Mouse (Mus musculus): ENCODE measurements around the gene Tnk2. TPM values are rescaled to one million over a fixed set of nuclear protein-coding genes. Genes with fewer than 3 reads are reported as not detected.

Tnk2 gene
- polyA plus RNA-seq, 1 experiment: 24.1 TPM

DNA sequence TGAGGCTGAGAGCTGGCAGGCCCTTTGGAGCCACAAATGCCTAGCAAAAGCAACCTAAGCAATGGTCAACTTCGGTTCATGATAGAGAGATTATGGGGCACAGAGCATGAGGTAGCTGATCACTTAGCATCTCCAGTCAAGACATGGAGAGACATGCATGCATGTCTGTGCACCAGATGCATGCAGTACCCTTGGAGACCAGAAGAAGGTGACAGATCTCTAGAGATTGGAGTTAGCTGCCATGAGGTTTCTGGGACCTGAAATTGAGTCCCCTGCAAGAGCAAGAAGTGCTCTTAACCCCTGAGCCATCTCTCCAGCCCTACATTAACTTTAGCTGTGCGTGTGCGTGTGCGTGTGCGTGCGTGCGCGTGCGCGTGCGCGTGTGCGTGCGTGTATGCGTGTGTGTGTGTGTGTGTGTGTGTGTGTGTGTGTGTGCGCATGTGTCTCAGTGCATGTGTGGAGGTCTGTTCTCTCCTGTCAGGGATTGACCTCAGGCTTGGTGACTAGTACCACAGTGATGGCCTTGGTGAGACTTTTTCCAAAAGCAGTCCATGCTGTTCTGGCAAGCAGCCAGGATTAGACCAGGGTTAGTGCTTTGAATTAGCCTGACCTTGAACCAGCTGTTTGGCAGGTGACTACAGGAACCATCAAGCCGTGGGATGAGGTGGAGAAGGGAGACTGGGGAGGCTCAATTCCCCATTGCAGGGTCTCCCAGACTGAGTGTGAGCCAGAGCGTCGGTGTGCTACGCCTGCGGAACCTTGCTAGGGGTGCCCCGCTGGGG, 54.2 kb downstream of the Tnk2 start:
- Histone ChIP-seq H3K4me1 (ENCODE audit: control insufficient read depth, insufficient read depth, insufficient read length, low read length) (peaks cover 3% of the 10 kb centered on the region; the same call in 1 of the 2 replicates), H3K4me3 (ENCODE audit: insufficient read depth, low read depth, low read length) (no peak overlapping the region), H3K27ac (replicated peaks; ENCODE audit: low read depth, low read length) (no peak overlapping the region)

GRCm38 (mm10) chr16:32698550-32698949, 54.9 kb downstream of the Tnk2 start:
- Histone ChIP-seq H3K27ac (replicated peaks; ENCODE audit: low read depth, low read length) (no peak overlapping the region), H3K4me3 (ENCODE audit: insufficient read depth, low read depth, low read length) (no peak overlapping the region), H3K4me1 (ENCODE audit: control insufficient read depth, insufficient read depth, insufficient read length, low read length) (peaks cover 5% of the 10 kb centered on the region; the same call in 1 of the 2 replicates)

GRCm38 (mm10) chr16:32703312-32703912, 59.7 kb downstream of the Tnk2 start:
- Histone ChIP-seq H3K4me1 (ENCODE audit: control insufficient read depth, insufficient read depth, insufficient read length, low read length) (peaks cover 5% of the 10 kb centered on the region; the same call in 1 of the 2 replicates), H3K4me3 (ENCODE audit: insufficient read depth, low read depth, low read length) (no peak overlapping the region), H3K27ac (replicated peaks; ENCODE audit: low read depth, low read length) (no peak overlapping the region)

DNA sequence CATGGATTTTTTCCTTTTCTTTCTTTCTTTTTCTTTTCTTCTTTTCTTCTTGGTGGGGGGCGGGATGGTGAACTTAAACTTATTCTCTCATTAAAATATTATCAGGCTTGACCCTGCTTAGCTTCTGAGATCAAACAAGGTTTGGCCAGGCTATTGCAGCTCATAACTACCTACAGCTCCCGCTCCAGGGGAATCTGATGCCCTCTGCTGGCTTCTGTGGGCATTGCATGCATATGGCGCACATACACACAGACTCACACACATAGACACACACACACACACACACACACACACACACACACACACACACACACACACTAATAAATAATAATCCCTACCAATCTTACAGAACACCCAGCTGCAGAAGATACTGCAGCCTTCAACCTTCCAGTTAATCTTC, 61.9 kb downstream of the Tnk2 start:
- H3K4me1 ChIP-seq (ENCODE audit: control insufficient read depth, insufficient read depth, insufficient read length, low read length): peaks cover 2% of the 10 kb centered on the region; the same call in 1 of the 2 replicates
- H3K4me3 ChIP-seq (ENCODE audit: insufficient read depth, low read depth, low read length): no peak overlapping the region
- no peak overlapping the region for H3K27ac ChIP-seq (replicated peaks; ENCODE audit: low read depth, low read length)

- no peak overlapping the region for H3K4me3 ChIP-seq (ENCODE audit: insufficient read depth, low read depth, low read length)
- H3K4me1 ChIP-seq (ENCODE audit: control insufficient read depth, insufficient read depth, insufficient read length, low read length): peaks cover 2% of the 10 kb centered on the region; the same call in 1 of the 2 replicates
- H3K27ac ChIP-seq (replicated peaks; ENCODE audit: low read depth, low read length): no peak overlapping the region
These were observed 63.6 kb downstream of the Tnk2 start for GRCm38 (mm10) chr16:32707111-32707823.

DNA sequence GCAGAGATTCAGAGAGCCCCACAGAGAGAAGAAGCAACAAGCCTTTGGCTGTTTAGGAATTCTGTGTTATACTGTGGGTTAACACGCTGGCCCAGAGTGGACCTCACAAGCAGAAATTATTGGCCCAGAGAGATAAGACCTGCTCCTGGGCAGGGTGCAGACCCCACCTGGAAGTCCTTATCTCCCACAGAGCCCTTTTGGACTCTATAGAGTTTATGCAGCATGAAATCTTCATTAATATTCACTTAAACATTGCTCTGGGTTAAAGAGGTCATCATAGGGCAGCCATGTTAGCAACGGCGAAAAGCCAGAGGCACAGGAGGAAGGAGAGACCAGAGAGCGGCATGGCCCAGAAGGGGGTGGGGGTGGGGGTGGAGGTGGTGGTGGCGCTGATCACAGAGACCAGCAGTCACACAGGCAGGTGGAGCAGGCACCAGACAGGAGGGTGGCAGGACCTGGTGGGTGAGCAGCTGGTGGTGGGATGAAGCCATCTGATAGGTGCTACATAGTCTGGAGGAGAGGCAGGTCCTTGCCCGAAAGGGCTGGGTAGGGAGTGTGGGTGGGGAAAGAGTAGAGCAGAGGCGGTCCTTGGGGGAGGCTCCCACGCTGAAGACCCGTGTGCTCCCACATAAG, 64.3 kb downstream of the Tnk2 start:
- peaks cover 2% of the 10 kb centered on the region; the same call in 1 of the 2 replicates for H3K4me1 ChIP-seq (ENCODE audit: control insufficient read depth, insufficient read depth, insufficient read length, low read length)
- H3K27ac ChIP-seq (replicated peaks; ENCODE audit: low read depth, low read length): no peak overlapping the region
- H3K4me3 ChIP-seq (ENCODE audit: insufficient read depth, low read depth, low read length): no peak overlapping the region

DNA sequence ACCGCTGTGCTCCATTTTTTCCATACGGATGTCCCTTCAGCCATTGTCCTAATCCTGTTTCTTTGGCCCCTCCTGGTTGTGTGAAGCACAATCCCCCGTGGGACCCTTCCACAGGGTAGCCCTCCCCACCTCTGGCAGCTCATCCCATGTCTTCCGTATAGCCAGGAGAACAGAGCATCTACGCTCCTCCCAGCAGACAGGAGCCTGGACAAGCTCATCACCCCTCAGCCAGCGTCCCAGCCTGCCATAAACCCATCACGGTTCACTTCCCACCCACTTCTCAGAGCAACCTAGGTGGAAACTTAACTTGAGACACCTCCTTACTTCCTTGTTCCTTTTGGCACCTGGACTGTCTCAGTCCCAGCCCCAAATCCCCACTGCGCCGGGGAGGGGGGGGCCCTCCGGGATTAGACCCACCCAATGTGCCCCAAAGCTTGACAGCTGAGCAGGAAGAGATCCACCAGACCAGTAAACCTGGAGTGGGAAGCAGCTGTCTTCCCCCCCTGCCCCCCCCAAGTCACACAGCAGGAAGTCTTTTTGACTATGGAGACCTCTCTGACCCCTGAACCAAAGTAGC, 64.9 kb downstream of the Tnk2 start:
- no peak overlapping the region for H3K27ac ChIP-seq (replicated peaks; ENCODE audit: low read depth, low read length)
- H3K4me3 ChIP-seq (ENCODE audit: insufficient read depth, low read depth, low read length): no peak overlapping the region
- H3K4me1 ChIP-seq (ENCODE audit: control insufficient read depth, insufficient read depth, insufficient read length, low read length): 0 out of 2 replicates have a peak, but pooled peaks cover under 1% of the 10 kb centered on the region

GRCm38 (mm10) chr16:32709116-32709515, 65.4 kb downstream of the Tnk2 start:
- Histone ChIP-seq H3K27ac (replicated peaks; ENCODE audit: low read depth, low read length) (no peak overlapping the region), H3K4me1 (ENCODE audit: control insufficient read depth, insufficient read depth, insufficient read length, low read length) (no peaks in the 10 kb centered on the region), H3K4me3 (ENCODE audit: insufficient read depth, low read depth, low read length) (no peak overlapping the region)

GRCm38 (mm10) chr16:32710426-32711070, 66.9 kb downstream of the Tnk2 start:
- Histone ChIP-seq H3K4me3 (ENCODE audit: insufficient read depth, low read depth, low read length) (no peak overlapping the region), H3K4me1 (ENCODE audit: control insufficient read depth, insufficient read depth, insufficient read length, low read length) (no peaks in the 10 kb centered on the region), H3K27ac (replicated peaks; ENCODE audit: low read depth, low read length) (no peak overlapping the region)

- no peak overlapping the region for H3K4me3 ChIP-seq (ENCODE audit: insufficient read depth, low read depth, low read length)
- H3K27ac ChIP-seq (replicated peaks; ENCODE audit: low read depth, low read length): no peak overlapping the region
- H3K4me1 ChIP-seq (ENCODE audit: control insufficient read depth, insufficient read depth, insufficient read length, low read length): no peaks in the 10 kb centered on the region
These were observed 68.5 kb downstream of the Tnk2 start for GRCm38 (mm10) chr16:32712202-32712601.

DNA sequence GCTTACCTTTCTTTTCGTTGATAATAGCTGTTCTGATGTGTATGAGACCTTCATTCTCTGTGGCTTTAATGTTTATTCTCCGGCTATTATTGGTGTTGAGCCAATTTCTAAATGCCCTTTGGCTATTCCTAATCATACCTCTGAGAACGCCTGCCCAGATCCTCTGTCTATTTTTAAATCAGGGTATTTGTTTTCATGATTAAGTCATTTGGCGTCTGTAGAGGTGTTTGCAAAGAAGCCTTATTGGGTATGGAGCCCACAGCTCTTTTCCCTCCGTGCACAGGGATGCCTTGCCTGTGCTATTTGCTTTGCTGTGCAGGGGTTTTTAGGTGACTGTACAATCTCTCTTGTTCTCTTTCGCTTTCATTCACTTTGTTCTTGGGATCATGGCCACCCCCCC, 69.9 kb downstream of the Tnk2 start:
- H3K27ac ChIP-seq (replicated peaks; ENCODE audit: low read depth, low read length): no peak overlapping the region
- H3K4me1 ChIP-seq (ENCODE audit: control insufficient read depth, insufficient read depth, insufficient read length, low read length): no peaks in the 10 kb centered on the region
- no peak overlapping the region for H3K4me3 ChIP-seq (ENCODE audit: insufficient read depth, low read depth, low read length)

DNA sequence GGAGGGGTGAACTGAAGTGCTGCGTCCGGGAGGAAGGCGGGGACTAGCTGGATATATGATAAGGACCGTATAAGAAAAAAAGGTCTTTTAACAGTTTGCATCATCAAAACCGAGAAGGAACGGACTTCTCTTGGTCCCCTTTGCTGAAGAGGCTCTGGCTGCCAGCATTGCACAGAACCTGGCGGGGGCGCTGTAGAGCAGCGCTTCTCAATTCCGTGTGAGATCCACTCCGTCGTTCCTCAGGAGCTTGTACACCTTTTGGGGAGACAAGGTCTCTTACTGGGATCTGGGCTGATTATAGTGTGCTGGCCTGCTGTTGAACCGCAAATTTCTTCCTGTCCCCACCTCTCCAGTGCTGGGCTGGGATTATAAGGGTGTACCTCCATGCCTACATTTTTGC, 71.7 kb downstream of the Tnk2 start:
- no peak overlapping the region for H3K4me3 ChIP-seq (ENCODE audit: insufficient read depth, low read depth, low read length)
- no peak overlapping the region for H3K27ac ChIP-seq (replicated peaks; ENCODE audit: low read depth, low read length)
- H3K4me1 ChIP-seq (ENCODE audit: control insufficient read depth, insufficient read depth, insufficient read length, low read length): no peaks in the 10 kb centered on the region

GRCm38 (mm10) chr16:32723163-32723562, 79.5 kb downstream of the Tnk2 start:
- Histone ChIP-seq H3K27ac (replicated peaks; ENCODE audit: low read depth, low read length) (no peak overlapping the region), H3K4me1 (ENCODE audit: control insufficient read depth, insufficient read depth, insufficient read length, low read length) (no peaks in the 10 kb centered on the region), H3K4me3 (ENCODE audit: insufficient read depth, low read depth, low read length) (no peak overlapping the region)

DNA sequence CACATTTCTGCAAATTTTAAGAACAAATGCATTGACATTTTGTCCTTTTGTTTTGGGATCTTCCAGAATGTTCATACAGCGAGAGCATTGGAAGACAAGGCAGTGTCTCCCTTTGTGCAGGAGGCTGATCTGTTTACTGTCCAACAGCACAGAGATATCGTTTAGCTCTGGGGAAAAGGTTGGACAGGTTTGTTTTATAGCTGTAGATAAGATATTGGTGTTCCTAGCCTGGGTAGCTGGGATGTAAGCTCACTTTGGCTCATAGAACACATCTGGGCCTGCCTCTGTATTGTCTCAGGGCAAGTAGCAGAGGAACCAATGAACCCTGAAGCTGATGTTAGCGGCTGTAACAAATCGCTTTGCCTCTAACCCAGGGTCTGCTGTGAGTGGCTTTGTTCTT, 80.1 kb downstream of the Tnk2 start:
- no peaks in the 10 kb centered on the region for H3K4me1 ChIP-seq (ENCODE audit: control insufficient read depth, insufficient read depth, insufficient read length, low read length)
- no peak overlapping the region for H3K27ac ChIP-seq (replicated peaks; ENCODE audit: low read depth, low read length)
- H3K4me3 ChIP-seq (ENCODE audit: insufficient read depth, low read depth, low read length): no peak overlapping the region
